Mouse (Mus musculus) heart, postnatal 14 days (tissue): Measurements from ENCODE around the gene 4930572O03Rik. TPM values are rescaled to one million over a fixed set of nuclear protein-coding genes. Genes with fewer than 3 reads are reported as not detected.
"Not testable (repeated sequence)": the region's sequence is repeated elsewhere in the genome, so short reads cannot be mapped to it uniquely, and the experiment has no call there.

ENCODE experiments used
- DNase-seq, 2 experiments: peaks; one replicate each; pipeline ENCODE4 v3.0.0; 2021 to 2022
- intact Hi-C: fragments of 180-260 bp; cut with DNase I; formaldehyde crosslinking; loops from one replicate; pipeline ENCODE4 v1.15.1; 2025
- long read RNA-seq, 2 experiments: library from polyadenylated mRNA; stranded (forward); transcript quantifications; one replicate each; pipeline ENCODE4 v2.0.0; 2021
- total RNA-seq, 2 experiments: library from RNA; stranded (reverse); gene quantifications; 2 replicates each; pipeline ENCODE4 v1.2.3; 2021

The 4930572O03Rik gene
- not detected for total RNA-seq
- long read RNA-seq, experiment 1, result 0 reads
- long read RNA-seq, experiment 2, result 0 reads

DNA sequence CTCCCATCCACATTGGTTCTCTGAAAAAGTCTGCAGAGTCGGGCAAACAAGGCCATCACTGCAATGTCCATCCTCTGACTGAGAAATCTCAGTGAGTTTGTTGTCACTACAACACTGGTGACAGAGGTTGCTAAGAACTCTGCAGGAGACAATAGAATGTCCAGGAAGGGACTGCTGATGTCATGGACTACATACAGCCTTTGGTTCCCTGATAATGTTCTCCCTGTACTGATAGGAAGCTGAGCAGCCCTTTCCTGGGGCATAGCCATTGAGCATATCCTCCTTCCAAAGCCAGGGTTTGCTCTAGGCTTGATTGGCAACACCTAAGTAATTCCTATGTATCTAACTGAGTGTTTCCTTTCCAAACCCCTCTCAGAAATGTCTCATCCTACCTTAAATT, at the start of gene 4930572O03Rik:
TSS of gene 4930572O03Rik (minus strand) at position 101 of the 400 bp plus-strand sequence.
- DNase-seq, intact Hi-C loops: not testable (repeated sequence)

DNA sequence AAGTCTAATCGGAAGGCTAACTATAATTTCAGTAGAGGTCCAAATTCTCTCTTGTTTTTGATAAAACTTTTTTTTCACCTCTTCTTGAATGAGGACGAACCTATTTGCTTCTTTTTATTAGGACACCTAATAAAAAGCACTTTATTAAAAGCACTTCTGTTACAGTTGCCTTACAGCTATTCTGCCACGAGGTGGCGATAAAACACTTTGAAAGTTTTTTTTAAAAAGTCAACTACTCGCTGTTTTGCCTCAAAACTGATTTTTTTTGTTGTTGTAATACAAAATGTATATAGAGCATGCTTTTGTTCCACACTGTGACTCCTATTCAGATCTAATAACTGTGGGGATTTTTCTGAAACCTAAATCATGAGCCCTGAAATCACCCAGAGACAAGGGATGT, 46.0 kb upstream of the 4930572O03Rik start:
- DNase-seq, result peak in 1 of 2 experiments; percentile 16
- intact Hi-C loops, result not testable (repeated sequence)

DNA sequence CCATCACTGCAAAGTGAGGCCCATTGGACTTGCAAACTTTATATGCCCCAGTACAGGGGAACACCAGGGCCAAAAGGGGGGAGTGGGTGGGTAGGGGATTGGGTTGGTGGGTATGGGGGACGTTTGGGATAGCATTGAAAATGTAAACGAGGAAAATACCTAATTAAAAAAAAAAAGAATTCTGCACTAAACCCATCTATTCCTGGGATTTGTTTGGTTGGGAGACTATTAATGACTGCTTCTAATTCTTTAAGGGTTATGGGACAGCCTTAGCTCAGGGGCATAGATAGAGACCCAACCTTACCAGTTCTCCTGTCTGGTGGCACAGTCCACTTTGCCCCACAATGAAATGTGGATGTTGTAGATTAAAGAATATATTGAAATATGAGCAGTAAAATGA, 40.9 kb upstream of the 4930572O03Rik start:
- DNase-seq, intact Hi-C loops: not testable (repeated sequence)

DNA sequence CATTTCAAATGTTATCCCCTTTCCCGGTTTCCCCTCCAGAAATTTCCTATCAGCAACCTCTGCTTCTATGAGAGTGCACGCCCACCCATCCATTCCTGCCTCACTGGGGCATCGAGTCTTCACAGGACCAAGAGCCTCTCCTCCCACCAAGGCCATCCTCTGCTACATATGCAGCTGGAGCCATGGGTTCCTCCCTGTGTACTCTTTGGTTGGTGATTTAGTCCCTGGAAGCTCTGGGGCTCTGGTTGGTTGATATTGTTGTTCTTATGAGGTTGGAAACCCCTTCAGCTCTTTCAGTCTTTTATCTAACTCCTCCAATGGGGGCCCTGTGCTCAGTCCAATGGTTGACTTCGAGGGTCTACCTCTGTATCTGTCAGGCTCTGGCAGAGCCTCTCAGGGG, 35.0 kb upstream of the 4930572O03Rik start:
- DNase-seq, intact Hi-C loops: not testable (repeated sequence)

DNA sequence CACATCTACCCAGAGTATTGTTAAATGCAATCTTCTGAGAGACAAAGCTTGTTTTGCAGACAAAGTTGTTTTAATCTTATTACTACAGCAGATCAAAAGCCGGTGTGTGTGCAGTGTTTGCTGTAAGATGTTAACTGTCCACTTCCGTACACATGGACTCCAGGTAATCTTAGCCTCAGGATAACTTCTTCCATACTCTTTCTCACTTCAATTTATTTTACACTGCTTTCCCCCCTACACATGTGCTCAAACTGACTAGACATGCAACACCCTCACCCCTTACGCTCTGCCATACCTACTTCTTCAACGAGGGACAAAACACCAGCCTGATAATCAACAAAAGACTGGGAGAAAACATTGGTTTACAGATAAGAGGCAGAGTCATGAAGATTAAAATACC, 34.0 kb upstream of the 4930572O03Rik start:
- DNase-seq, result not testable (repeated sequence)

DNA sequence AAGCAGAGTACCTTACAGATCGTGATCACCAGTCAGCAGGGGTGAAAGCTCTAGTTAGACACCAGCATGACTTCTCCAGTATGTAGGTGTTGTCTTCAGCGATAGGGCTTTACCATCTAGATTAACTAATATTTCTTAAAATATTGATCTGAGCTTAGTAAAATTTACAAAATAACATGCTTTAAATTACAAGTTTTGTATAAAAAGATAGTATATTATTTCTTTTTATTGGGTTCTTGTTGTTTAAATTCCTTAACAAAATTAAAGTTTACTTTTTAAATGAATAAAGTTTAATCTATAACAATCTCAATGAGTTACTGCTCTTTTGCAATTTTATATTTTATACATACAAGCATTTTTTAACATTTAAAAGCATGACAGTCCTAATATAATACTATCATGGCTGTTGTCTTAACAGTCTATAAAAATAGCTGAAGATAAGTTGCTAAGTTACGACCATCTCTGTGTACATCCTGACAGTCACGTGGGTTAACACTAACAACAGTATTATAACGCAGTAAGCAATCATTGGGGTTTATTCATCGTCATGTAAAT, 32.9 kb upstream of the 4930572O03Rik start:
- intact Hi-C loops, DNase-seq: not testable (repeated sequence)

More for the DNA sequence above, 34.0 kb upstream of the 4930572O03Rik start:
- intact Hi-C loops, result not testable (repeated sequence)

DNA sequence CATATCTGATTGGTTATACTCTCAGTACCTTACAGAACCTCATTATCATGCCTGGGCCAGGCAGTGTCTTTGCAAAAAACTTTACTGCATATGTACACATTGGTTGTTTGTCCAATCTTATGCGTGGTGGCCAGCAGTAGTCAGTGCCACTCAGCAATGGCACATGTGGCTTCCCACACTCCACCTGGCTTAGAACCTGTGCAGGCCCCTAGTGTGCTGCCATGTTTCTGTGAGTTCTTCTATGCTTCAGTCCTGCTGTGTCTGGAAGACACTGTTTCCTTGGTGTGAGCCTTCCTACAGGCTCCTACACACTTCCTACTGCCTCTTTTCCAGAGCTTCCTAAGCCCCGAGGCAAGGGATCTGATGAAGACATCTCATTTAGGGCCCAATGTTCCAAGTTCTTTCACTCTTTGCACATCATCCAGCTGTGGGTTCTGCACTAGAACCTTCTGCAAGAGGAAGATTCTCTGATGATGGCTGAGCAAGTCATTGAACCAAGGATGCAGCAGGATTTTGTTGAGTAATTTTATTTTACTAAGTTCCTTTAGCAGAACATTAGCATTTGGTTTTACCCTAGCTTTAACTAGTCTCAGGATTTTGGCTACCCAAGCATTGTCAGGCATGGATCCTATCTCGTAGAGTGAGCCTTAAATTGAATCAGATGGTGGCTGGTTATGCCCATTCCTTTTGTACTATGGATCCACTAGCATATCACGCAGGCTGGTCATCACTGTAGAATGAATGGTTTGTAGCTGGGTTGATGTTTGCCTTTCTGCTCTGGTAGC, 32.2 kb upstream of the 4930572O03Rik start:
- DNase-seq, intact Hi-C loops: not testable (repeated sequence)

DNA sequence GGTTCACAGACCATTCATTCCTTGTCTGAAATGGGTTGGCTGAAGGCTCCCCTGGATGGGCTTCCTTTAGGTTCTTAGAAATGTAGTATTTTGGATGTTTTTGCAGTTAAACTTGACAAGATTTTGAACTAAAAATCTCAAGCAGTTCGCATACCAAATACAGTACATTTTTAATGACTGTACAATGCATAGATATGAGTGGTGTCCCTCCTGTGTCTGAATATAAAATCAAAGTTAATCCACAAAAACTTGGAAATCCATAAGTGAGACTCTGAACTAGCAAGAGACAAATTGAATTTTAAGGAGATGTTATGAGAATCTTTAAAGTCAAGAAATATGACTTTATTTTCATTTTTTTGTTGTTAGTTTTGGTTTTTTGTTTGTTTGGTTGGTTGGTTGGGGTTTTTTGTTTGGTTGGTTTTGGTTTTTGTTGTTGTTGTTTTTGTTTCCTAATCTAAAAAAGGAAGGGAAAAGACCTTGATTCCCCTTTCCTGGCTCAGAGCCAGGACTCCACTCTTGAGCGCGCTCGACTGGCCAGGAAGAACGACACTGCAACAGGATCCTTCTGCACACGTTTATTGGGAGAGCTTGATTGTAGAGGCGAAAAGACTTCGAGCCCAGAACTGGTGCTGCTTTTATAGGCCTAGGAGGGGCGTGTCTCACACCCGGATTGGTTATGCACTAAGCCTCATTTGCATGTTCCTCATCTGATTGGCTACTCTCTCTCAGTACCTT, 24.6 kb upstream of the 4930572O03Rik start:
- not testable (repeated sequence) for DNase-seq

DNA sequence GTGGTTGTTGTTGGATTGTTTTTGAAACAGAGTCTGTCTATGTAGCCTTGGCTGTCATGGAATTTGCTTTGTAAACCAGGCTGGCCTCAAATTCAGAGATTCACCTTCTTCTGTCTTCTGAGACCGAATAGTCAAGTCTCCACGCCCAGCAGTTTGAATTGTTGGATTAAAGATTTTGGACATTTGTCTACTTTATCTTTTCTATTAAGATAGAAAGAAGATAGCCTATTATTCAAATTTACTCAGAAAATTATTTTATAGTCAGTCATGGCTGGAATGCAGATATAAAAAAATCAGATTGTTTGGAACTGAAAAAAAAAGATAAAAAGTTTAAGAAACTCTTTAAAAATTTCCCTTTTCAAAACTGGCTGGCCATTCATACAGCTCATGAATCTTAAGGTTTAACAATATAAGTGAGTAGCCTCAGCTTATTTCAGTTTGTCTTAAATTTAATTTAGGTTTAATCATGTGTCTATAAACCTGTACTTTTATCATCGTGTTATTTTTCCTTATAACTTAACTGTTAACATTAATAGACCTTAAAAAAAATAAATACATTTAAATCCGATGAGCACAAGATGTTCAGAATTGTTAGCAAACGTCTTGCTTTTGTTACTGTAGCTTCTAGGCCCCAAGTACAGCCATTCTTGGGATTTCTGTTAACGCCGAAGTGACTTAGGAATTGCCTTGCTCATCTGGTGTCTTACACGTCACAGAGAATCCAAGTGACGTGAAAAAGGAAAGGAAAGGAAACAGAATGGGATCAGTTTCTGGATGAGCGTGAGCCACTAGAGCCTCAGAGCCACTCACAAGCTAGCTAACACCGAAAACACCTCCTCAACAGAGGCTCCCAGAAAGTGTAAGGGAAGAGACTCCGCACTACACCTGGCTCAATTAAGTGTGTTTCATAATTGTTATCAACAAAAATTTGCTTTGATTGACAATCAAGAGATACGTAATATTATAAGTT, 23.4 kb upstream of the 4930572O03Rik start:
- intact Hi-C loops, DNase-seq: not testable (repeated sequence)

More for the DNA sequence above, 24.6 kb upstream of the 4930572O03Rik start:
- intact Hi-C loops, result not testable (repeated sequence)

DNA sequence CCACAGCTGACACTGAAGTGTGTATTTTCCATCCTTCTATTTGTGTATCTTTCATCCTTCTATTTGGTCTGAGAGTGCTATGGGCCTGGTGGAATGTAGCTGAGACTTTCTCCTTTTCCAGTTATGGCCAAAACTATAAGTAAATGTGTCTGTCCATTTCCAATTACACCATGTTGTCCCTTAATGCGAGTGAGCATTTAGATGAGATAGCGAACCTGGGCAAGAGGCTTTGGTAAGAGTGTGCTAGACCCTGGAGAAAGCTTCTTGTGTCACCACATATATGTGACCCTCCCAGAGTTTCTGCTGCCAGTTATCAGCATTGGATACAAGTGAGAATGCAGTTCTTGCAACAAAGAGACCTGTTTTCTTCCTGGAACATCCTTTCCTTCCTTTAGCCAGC, 22.0 kb upstream of the 4930572O03Rik start:
- intact Hi-C loops, DNase-seq: not testable (repeated sequence)

DNA sequence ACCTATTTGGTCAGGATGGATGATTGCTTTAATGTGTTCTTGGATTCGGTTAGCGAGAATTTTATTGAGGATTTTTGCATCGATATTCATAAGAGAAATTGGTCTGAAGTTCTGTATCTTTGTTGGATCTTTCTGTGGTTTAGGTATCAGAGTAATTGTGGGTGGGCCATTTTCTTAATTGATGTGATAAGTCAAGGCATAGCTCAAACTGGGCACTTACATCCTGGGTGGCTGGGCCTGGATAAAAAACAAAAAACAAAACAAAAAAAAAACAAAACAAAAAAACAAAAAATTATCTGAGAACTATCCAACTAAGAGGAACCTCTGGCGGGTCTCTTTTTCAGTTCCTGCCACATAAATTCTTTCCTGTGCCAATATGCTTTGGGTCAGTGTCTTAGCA, 20.9 kb upstream of the 4930572O03Rik start:
- DNase-seq, intact Hi-C loops: not testable (repeated sequence)

DNA sequence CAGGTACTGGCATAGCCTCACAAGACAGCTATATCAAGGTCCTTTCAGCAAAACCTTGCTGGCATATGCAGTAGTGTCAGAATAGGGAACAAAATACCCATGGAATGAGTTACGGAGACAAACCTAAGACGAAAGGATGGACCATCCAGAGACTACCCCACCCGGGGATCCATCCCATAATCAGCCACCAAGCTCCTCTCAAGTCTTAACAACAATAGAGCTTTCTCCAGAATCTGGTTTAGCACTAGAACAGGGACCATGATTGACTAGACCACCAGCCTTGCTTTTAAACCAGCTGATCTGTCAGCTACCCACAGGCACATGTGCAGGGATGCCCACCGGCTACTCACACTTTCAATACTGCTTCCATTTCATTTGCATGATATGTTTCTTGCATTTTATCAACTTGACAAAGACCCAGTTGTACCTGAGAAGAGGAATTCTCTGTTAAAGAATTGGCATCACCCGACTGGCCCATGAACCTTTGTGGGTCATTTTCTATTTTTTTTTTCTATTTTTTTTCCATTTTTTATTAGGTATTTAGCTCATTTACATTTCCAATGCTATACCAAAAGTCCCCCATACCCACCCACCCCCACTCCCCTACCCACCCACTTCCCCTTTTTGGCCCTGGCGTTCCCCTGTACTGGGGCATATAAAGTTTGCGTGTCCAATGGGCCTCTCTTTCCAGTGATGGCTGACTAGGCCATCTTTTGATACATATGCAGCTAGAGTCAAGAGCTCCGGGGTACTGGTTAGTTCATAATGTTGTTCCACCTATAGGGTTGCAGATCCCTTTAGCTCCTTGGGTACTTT, 17.8 kb upstream of the 4930572O03Rik start:
- DNase-seq, intact Hi-C loops: not testable (repeated sequence)

DNA sequence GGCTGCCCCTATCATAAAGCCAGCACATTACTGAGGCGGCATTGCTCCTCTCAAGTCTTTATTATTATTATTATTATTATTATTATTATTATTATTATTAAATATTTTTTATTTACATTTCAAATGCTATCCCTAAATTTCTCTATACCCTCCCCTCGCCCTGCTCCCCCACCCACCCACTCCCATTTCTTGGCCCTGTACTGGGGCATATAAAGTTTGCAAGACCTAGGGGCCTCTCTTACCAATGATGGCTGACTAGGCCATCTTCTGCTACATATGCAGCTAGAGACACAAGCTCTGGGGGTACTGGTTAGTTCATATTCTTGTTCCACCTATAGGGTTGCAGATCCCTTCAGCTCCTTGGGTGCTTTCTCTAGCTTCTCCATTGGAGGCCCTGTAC, 17.1 kb upstream of the 4930572O03Rik start:
- intact Hi-C loops, DNase-seq: not testable (repeated sequence)

DNA sequence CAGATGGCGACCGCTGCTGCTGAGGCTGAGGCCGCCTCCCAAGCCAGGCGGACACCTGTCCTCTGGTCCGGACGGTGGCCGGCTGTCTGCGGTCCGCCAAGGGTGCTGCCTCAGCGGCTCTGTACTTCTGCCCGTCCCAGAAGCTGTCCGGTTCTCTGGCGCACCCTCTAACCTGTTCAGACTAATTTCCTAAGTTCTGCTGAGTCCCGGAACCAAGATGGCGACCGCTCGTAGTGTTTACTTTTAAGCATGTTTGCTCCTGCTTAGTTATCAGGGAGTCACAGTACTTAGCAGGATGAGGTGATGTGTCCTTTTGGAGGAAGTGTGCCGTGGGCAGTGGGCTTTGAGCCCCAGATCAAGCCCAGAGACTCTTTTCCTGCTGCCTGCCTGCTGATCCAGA, 13.9 kb upstream of the 4930572O03Rik start:
- DNase-seq, intact Hi-C loops: not testable (repeated sequence)

DNA sequence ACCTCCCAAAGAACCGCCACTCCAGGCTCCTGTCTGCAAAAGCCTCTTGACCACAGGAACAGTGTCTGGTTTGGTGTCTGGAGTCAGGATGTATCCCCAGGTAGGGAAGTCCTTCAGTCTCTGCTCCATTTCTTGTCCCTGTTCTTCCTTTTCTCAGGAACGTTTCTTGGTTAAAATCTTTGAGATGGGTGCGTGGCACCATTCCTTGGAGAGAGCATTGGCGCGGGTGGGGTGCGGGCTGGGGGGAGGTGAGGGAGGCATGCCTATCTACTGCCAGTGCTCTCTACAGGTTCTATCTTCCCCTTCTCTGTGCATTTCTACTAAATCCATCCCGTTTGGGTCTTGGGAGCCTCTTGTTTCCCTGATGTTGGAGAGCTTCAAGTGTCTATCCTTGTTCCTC, 7.0 kb upstream of the 4930572O03Rik start:
- DNase-seq, intact Hi-C loops: not testable (repeated sequence)

DNA sequence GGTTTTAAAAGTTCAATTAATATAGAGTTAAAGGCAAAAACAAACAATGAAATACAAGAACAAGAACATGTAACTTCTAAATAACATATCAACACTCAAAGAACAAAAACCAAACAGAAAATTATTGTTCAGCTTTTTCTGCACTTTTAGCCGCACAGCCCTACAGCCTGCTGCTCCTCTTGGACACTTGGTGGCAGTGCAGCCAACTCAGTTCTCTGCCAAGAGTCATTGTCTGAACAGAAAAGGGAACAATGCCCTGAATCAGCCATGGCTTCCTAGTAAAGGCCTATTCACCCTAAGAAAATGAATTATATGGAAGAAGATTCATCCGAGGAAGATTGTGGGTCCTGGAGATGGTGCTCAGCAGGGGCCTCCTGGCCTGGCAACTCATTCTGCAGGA, 4.5 kb downstream of the 4930572O03Rik start:
- DNase-seq, intact Hi-C loops: not testable (repeated sequence)

DNA sequence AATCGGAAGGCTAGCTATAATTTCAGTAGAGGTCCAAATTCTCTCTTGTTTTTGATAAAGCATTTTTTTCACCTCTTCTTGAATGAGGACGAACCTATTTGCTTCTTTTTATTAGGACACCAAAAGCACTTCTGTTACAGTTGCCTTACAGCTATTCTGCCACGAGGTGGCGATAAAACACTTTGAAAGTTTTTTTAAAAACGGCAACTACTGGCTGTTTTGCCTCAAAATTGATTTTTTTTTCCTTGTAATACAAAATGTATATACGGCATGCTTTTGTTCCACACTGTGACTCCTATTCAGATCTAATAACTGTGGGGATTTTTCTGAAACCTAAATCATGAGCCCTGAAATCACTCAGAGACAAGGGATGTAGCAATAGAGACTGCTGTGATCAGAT, 11.2 kb downstream of the 4930572O03Rik start:
- intact Hi-C loops, DNase-seq: not testable (repeated sequence)

DNA sequence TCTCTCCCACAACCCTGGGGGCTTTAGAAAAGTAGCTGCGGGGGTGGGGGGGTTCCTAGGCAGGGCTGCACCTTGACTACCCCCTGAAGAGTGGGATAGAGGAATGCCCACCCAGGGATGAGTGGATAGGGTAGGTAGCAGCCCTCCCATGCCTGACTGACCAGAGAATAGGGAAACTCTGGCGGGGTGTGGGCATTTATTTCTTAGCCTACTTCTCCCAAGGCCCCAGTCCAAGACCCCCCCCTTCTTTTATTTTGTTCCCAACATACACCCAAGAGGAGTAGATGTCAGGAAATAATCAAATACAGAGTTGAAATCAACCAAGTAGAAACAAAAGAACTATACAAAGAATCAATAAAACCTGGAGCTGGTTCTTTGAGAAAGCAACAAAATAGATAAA, 19.2 kb downstream of the 4930572O03Rik start:
- intact Hi-C loops, result not testable (repeated sequence)

DNA sequence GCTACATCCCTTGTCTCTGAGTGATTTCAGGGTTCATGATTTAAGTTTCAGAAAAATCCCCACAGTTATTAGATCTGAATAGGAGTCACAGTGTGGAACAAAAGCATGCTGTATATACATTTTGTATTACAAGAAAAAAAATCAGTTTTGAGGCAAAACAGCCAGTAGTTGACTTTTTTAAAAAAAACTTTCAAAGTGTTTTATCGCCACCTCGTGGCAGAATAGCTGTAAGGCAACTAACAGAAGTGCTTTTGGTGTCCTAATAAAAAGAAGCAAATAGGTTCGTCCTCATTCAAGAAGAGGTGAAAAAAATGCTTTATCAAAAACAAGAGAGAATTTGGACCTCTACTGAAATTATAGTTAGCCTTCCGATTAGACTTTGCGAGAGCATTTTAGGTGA, 26.8 kb downstream of the 4930572O03Rik start:
- intact Hi-C loops, DNase-seq: not testable (repeated sequence)

More for the DNA sequence above, 19.2 kb downstream of the 4930572O03Rik start:
- DNase-seq, result not testable (repeated sequence)
